Mouse (Mus musculus) frontal cortex, postnatal 25 days (tissue): Measurements from ENCODE around the gene Fyn.

ENCODE experiments used
- DNase-seq, 2 experiments: peaks; one replicate each; pipeline ENCODE4 v3.0.0; 2022; ENCODE audit warnings: low spot score in 2 of 2

Fyn gene

GRCm38 (mm10) chr10:39508801-39509200 lies 140.1 kb downstream of the Fyn start:
- no peak for DNase-seq

DNA sequence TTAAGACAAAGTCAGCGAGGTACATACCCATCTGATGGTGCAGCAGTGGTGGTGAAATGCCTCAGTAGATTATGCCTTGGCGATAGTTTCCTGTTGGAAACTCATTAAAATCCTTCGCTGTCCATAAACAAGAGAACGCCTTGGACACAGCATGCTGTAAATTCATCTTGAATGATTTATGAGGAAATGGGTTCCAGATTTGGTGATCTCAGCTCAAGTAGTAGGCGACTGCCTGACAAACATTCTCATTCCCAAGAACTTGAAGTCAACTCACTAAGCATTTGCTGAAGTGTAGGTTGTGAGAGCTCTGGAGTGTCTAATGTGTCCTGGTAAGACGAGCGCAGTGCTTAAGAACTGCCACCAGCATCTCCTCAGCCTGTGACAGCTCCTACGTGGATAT lies 141.3 kb downstream of the Fyn start:
- no peak for DNase-seq

DNA sequence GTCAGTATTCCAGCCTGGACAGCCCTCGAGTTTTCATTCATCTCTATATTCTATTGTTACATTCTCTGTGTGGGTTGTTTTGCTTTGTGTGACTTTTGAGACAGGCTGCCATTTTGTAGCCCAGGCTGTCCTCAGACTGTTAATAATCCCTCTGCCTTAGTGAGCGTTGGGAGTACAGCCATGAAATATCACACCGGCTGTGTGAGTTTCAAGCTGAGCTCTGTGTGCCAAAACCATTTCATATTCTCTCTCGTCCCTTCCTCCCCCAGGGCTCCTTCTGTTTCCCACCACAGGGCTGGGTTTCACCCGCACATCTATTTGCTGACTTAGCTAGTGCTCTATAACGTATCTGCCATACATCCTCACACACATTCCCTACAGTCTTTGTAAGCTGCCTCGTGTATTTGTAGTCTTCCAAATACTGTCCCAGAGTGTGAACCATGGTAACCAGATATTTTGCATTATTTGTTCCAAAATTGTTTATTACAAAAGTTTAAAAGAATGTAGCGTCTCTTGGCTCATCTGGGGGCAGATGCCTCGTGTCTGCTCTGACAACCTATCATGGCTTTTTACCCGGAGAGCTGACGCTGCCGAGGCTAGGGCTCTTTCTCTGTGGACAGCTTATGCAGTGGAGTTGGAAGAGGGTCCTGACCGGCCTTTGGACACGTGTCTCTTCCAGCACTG lies 144.1 kb downstream of the Fyn start:
- no peak for DNase-seq

- no peak for DNase-seq
Measured at GRCm38 (mm10) chr10:39514916-39515315, 146.3 kb downstream of the Fyn start.

DNA sequence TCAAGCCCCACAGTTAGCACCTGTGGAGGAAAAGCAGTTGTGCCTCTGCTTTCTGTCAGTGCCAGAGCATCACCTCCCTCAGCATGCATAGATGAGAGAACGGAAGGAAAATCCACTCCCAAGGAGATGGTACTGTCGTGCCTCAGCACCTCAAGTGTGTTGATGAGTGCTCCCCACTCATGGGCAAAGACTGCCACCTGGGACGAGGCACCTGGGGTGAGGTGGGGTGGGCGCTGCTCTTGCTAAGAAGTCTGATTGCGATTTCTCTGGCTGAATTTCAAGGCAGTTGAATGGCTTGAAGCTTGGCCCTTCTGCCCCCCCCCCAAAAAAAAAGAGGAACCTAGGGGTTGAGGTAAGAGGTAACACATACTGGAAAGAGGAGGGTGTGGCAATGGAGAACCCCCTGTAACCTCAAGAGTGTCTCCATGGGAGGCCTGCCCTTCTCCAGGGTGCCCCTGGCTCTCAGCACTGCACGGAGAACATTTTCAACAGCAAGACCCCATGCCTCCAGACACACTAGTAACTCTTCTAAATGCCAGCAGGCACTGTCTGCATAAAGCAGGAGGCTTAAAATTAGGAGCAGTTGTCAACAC lies 148.0 kb downstream of the Fyn start:
- no peak for DNase-seq

GRCm38 (mm10) chr10:39517375-39517774 lies 148.7 kb downstream of the Fyn start:
- no peak for DNase-seq

GRCm38 (mm10) chr10:39518232-39518631 lies 149.6 kb downstream of the Fyn start:
- no peak for DNase-seq

GRCm38 (mm10) chr10:39518859-39519258 lies 150.2 kb downstream of the Fyn start:
- DNase-seq, result no peak

GRCm38 (mm10) chr10:39520123-39520989 lies 151.7 kb downstream of the Fyn start:
- peak in 1 of 2 experiments; percentile 48 for DNase-seq

- DNase-seq, result no peak
Measured at GRCm38 (mm10) chr10:39521327-39521726, 152.7 kb downstream of the Fyn start.

DNA sequence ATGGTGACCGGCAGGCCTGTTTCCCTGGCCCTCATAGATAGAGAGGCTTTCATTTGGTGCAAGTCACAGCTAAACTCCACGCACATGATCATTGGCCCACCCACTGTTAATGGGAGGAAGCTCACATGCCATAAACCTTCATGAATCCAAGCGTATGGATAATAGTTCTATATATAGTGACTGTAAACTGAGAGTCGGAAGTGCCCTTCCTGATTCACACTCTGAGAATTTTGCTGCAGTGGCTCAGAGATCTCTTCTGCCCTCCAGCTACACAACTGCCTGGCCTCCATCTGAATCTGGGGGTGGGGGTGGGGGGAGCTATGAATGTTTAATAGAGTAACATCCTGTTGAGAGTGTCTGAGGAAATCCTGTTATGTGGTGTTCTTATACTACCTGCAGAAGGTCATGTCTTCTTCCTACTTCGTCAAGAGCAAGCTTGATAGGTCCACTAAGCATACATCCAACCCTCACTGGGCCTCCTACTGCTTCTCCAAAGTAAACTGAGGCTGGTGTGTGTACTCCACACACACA lies 153.3 kb downstream of the Fyn start:
- DNase-seq, result no peak

- DNase-seq, result no peak
Measured at GRCm38 (mm10) chr10:39522857-39523614, 154.4 kb downstream of the Fyn start.

- DNase-seq, result no peak
Measured at GRCm38 (mm10) chr10:39524355-39524754, 155.7 kb downstream of the Fyn start.

DNA sequence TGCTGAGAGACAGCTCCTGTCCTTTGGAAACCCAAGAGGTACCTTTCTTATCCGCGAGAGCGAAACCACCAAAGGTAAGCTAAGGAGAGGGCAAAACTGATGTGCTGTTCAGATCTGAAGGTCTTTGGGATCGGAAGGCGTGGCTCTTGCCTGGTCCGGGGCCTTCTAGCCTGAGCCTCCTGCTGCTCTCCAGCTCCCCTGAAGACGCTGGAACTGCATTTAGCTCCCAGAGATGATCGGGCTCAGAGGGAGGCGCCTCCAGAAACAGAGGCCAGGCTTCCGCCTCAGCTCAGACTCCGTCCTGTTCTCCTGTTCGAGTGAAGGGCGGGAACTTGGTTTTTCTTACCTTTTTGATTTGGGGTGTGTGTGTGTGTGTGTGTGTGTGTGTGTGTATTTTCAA lies 156.8 kb downstream of the Fyn start:
- DNase-seq, result no peak

DNA sequence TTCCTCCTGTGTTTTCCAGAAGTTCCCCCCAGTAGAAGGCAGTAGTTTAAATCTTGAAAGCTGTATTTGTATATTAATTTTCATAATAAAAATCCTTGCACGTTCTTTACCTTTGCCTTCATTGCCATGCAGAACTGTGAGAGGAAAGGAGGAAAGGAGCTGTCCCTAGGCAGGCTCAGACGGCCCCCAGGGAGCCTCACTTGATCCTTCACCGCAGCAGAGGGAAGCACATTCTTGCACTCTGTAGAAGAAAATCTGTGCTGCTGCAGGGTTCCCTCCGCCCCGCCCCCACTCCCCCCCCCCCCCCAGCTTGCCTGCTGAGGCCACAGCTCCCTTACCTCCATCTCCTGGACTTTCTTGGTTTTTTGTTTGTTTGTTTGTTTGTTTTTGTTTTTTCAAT lies 158.5 kb downstream of the Fyn start:
- DNase-seq, result no peak

GRCm38 (mm10) chr10:39529179-39529578 lies 160.5 kb downstream of the Fyn start:
- no peak for DNase-seq

DNA sequence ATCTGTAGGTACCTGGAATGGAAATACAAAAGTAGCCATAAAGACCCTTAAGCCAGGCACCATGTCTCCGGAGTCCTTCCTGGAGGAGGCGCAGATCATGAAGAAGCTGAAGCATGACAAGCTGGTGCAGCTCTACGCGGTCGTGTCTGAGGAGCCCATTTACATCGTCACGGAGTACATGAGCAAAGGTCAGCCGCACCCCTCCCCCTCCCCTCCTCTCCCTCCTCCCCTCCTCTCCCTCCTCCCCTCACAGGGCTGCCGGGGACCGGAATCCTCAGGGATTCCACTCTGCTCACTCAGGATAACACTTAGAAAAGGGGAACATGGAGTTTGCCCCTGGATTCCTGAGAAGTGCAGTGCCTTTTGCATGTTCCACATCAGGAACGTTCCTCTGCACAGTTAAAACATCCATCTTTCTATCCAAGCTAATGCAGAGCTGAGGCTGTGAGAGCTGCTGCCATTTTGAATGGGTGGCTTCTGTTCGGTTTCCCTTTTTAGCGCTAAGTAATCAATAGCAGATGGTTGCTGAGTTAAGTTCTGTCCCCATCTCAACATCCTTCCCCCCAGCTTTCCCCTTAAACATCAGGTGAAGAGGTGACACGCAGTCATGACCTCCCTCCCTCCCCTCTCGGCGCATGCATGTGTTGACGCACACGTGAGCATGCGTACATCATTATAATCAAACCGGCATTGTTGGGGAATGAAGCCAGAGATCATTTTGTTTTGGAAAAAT lies 163.5 kb downstream of the Fyn start:
- DNase-seq, result no peak

DNA sequence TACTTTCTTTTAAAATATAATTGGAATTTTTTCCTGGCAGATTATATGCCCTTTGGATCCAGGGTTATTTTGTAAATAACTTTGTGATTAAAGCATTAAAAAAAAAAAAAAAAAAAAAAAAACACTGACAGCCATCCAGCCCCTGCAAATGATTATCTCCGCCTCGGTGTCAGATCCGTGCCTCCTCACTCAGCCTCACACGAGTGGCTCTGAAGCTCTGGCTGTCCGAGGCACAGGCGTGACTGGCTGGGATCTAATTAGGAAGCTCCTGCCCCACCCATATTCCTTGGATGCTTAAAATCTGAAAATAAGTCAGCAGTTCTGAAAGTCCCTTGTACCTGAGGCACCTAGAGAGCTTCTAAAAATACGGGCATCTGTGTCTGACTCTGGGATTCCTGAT lies 164.2 kb downstream of the Fyn start:
- DNase-seq, result no peak

GRCm38 (mm10) chr10:39534324-39535026 lies 165.8 kb downstream of the Fyn start:
- DNase-seq, result no peak

- no peak for DNase-seq
Measured at GRCm38 (mm10) chr10:39535347-39535746, 166.7 kb downstream of the Fyn start.
